Mouse (Mus musculus): ENCODE data around the gene Smap1.

The Smap1 gene

DNA sequence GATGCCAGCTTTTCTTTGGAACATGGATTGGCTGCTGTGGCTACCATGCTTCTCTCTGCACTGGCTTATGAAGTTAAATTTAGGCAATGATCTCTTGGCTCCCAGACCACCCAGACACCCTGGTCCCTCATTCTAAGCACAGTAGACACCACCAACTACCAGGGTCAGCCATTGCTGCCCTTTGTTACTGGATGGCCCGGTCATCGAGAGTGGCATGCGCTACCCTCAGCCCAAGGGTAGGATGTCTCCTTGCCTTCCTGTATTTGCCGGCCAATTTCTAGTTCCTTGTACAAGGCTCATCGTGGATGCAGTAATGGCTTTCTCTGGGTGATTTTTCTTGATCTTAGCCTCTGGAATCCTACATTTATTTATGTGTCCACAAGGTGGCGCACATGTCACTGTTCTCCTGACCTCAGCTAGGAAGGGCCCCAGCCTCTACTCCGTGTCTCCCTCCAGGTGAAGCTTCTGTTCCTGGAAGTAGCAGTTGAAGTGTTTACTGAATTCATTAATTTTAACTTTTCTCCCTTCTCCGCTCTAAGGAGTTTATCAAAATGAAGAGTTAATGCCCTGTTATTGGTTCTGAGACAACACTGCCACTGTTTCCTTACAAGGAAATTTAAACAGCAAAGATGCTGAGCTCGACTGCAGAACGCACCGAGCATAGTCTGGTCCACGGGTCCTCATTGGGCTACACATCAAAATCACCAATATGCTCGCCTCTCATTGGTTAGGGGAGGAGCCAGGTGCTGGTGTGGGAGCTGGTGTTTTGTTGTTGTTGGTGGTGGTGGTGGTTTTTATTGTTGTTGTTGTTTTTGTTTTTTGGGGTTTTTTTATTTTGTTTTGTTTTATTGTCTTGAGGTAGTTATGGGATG, 95.0 kb downstream of the Smap1 start:
- DNase-seq = peak in 1 of 2 experiments; percentile 47

DNA sequence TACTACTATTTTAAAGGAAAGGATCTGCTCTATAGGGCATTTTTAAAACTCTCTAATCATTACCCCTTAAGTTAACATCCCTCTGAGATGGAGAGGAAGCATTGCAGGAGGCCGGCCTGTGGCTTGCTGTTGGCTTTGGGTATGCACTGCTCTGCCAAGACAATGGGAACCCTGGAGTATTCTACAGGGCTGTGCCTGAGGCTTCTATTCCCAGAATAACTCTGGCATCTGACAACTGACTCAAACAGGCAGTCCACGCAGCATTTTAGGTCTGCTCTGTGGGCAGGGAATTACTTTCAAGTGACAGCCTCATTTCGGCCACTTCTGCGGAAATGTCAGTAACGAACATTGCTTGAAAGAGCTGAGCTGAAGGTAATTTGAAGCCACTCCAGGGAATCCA, 100.5 kb downstream of the Smap1 start:
- DNase-seq = no peak

DNA sequence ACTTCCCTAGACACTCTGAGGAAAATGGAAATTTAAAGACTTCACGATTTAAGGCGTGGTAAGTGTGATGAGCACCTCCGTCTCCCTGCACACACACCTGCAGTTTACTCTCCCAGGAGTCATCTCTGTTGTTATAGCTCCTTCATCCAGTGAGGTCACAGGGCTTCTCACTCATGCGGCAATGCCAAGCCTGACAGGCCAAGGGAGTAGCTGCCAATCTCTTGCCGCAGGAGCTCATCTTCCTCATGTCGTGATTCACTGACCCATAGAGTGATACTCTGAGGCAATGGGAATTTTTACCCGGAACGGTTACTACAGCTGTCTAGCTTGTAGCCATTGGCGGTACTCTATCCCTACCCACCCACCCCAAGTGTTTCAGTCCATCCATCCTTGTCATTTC, 123.8 kb downstream of the Smap1 start:
- DNase-seq = no peak
